Mouse (Mus musculus) G1E (cell line): ENCODE measurements around the gene Chrm4. TPM values are rescaled to one million over a fixed set of nuclear protein-coding genes. Genes with fewer than 3 reads are reported as not detected.
A peak's percentile ranks its signal among the peaks of the same experiment; 100 is the strongest.

Experiments
- ATAC-seq: 2 replicates; pipeline ENCODE4 v1.8.0; 2016; ENCODE audit warnings: mild to moderate bottlenecking; ENCODE audit not compliant: insufficient number of reproducible peaks, poor library complexity, low FRiP score, severe bottlenecking; ENCODE audit errors: extremely low read depth
- DNase-seq: peaks from one replicate; pipeline ENCODE4 v3.0.0; 2012; ENCODE audit warnings: low spot score
- H3K27me3 ChIP-seq: 2 replicates; pipeline ENCODE4 v1.6.1; 2012; ENCODE audit warnings: mild to moderate bottlenecking, low read length, inconsistent platforms; ENCODE audit not compliant: insufficient read depth
- H3K36me3 ChIP-seq: replicated peaks from 2 replicates; pipeline ENCODE3; 2012; ENCODE audit warnings: mild to moderate bottlenecking, inconsistent platforms
- H3K4me1 ChIP-seq: 2 replicates; pipeline ENCODE4 v1.6.1; 2012; ENCODE audit warnings: low read depth, low read length, inconsistent platforms, mixed read lengths; ENCODE audit not compliant: insufficient read depth
- H3K4me3 ChIP-seq: 2 replicates; pipeline ENCODE4 v1.5.1; 2012; ENCODE audit warnings: low read depth, mild to moderate bottlenecking, inconsistent platforms, low read length, moderate library complexity, mixed read lengths
- H3K9me3 ChIP-seq: replicated peaks from 2 replicates; pipeline ENCODE4 v1.6.1; 2012; ENCODE audit warnings: inconsistent platforms
- CTCF ChIP-seq: IDR thresholded peaks from 2 replicates; pipeline ENCODE4 v1.5.1; 2012; ENCODE audit warnings: low read depth, low read length, inconsistent platforms, mixed read lengths
- GATA1 ChIP-seq: IDR thresholded peaks from 2 replicates; pipeline ENCODE4 v1.6.1; 2012; ENCODE audit warnings: borderline replicate concordance, low read length, inconsistent platforms, mixed read lengths
- GATA2 ChIP-seq: IDR thresholded peaks from 2 replicates; pipeline ENCODE4 v1.6.1; 2012; ENCODE audit warnings: low read depth, low read length, inconsistent platforms, borderline replicate concordance
- POLR2AphosphoS5 ChIP-seq: IDR thresholded peaks from 2 replicates; pipeline ENCODE4 v1.6.1; 2012; ENCODE audit warnings: low read depth, low read length, inconsistent platforms; ENCODE audit not compliant: insufficient replicate concordance
- TAL1 ChIP-seq: conservative IDR thresholded peaks from 2 replicates; pipeline ENCODE4 v1.6.1; 2012; ENCODE audit warnings: low read depth, low read length, inconsistent platforms, mixed read lengths
- polyA plus RNA-seq: library from polyadenylated mRNA; stranded (reverse); fragments of >175 nt; gene quantifications from 2 replicates; pipeline ENCODE4 v1.2.3, GENCODE M21; 2012
- total RNA-seq, 2 experiments: library from RNA; stranded (forward) in 1 of 2; stranded (reverse) in 1 of 2; fragments of 200-1000 nt in 1 of 2; fragments of >200 nt in 1 of 2; fragmentation: Nextera tagmentation in 1 of 2; gene quantifications; 2 replicates each; pipeline ENCODE4 v1.2.3; 2014 to 2017

Chrm4 gene
- total and polyA plus RNA-seq, 3 experiments: 0.11 to 0.60 TPM; not detected in 1

- peak overlapping the region; percentile 14; the same call in 1 of the 2 replicates for H3K4me3 ChIP-seq
- H3K27me3 ChIP-seq: peaks cover 51% of the 10 kb centered on the region
- TF ChIP-seq TAL1 (no peak), CTCF (peak; percentile 36)
- H3K4me1 ChIP-seq: peaks cover 51% of the 10 kb centered on the region
- no peak for ATAC-seq
- H3K9me3 ChIP-seq: peaks cover 11% of the 10 kb centered on the region
- H3K36me3 ChIP-seq: peaks cover 25% of the 10 kb centered on the region
- DNase-seq: peak; percentile 60
These were observed 931 bp downstream of the Chrm4 start for GRCm38 (mm10) chr2:91927826-91928533.

- peaks cover 58% of the 10 kb centered on the region for H3K4me1 ChIP-seq
- DNase-seq (peak; percentile 2), ATAC-seq (no peak)
- peaks cover 43% of the 10 kb centered on the region for H3K27me3 ChIP-seq
- H3K4me3 ChIP-seq: no peak overlapping the region
- H3K36me3 ChIP-seq: peaks cover 33% of the 10 kb centered on the region
- H3K9me3 ChIP-seq: peaks cover 3% of the 10 kb centered on the region
- TF ChIP-seq TAL1 (no peak), CTCF (no peak), GATA1 (no peak), GATA2 (no peak), POLR2AphosphoS5 (no peak)
These were observed 1.7 kb downstream of the Chrm4 start for GRCm38 (mm10) chr2:91928534-91929350.

GRCm38 (mm10) chr2:91929455-91929854 lies 2.4 kb downstream of the Chrm4 start:
- no peaks in the 10 kb centered on the region for H3K9me3 ChIP-seq
- H3K4me1 ChIP-seq: peaks cover 66% of the 10 kb centered on the region
- peaks cover 40% of the 10 kb centered on the region for H3K27me3 ChIP-seq
- ATAC-seq: no peak
- peaks cover 40% of the 10 kb centered on the region for H3K36me3 ChIP-seq
- DNase-seq: no peak
- TF ChIP-seq TAL1 (no peak), CTCF (no peak), POLR2AphosphoS5 (no peak), GATA2 (no peak), GATA1 (no peak)
- no peak overlapping the region for H3K4me3 ChIP-seq

GRCm38 (mm10) chr2:91929936-91930335 lies 2.9 kb downstream of the Chrm4 start:
- H3K4me1 ChIP-seq: peaks cover 70% of the 10 kb centered on the region
- no peak for ATAC-seq
- H3K36me3 ChIP-seq: peaks cover 45% of the 10 kb centered on the region
- H3K27me3 ChIP-seq: peaks cover 40% of the 10 kb centered on the region
- H3K9me3 ChIP-seq: no peaks in the 10 kb centered on the region
- TF ChIP-seq CTCF: no peak
- TF ChIP-seq TAL1: no peak
- no peak for TF ChIP-seq POLR2AphosphoS5
- no peak for TF ChIP-seq GATA1
- TF ChIP-seq GATA2: no peak
- no peak overlapping the region for H3K4me3 ChIP-seq
- peak; percentile 45 for DNase-seq

- TF ChIP-seq GATA1 (no peak), CTCF (no peak), GATA2 (no peak), TAL1 (no peak), POLR2AphosphoS5 (no peak)
- DNase-seq (no peak), ATAC-seq (no peak)
- Histone ChIP-seq H3K4me3 (no peak overlapping the region; the same call in 1 of the 2 replicates), H3K9me3 (no peaks in the 10 kb centered on the region), H3K4me1 (peaks cover 77% of the 10 kb centered on the region), H3K36me3 (peaks cover 53% of the 10 kb centered on the region), H3K27me3 (peaks cover 32% of the 10 kb centered on the region; the same call in 1 of the 2 replicates)
These were observed 3.8 kb downstream of the Chrm4 start for GRCm38 (mm10) chr2:91930761-91931291.

GRCm38 (mm10) chr2:91931328-91932159 lies 4.5 kb downstream of the Chrm4 start:
- ATAC-seq (no peak), DNase-seq (no peak)
- Histone ChIP-seq H3K27me3 (peaks cover 26% of the 10 kb centered on the region; the same call in 1 of the 2 replicates), H3K4me1 (peaks cover 84% of the 10 kb centered on the region), H3K4me3 (peak overlapping the region; percentile 58; the same call in 1 of the 2 replicates), H3K36me3 (peaks cover 61% of the 10 kb centered on the region), H3K9me3 (no peaks in the 10 kb centered on the region)
- no peak for TF ChIP-seq GATA1
- no peak for TF ChIP-seq TAL1
- no peak for TF ChIP-seq CTCF
- no peak for TF ChIP-seq GATA2
- no peak for TF ChIP-seq POLR2AphosphoS5
